28 mouse cellular contexts compared by ENCODE assay signal in the genomic region with DNA sequence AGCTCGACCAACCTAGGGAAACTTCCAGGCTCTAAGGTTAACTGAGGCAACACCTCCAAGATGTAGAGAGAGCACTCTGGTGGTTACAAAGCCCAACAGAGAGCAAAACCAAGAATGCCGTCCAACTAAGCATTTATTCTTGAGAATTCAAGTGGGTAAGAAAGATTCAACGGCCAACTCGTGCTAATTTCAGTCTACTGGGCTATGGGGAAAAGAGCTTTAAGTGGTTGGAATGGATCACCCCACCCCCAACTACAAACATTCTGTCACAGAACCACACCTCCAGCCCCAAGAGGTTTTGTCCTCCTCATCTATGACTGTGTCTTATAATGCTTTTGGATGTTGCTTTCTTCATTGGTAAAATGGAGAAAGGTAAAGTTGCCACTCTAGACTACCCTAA. TPM values are rescaled to one million over a fixed set of nuclear protein-coding genes. Genes with fewer than 3 reads are reported as not detected.
A peak's percentile ranks its signal among the peaks of the same experiment; 100 is the strongest.
DNase-seq lines count a peak whose midpoint lies in the region; ATAC-seq and TF ChIP-seq lines count a peak whose summit lies in the region.
"Had no signal": no experiment of that assay in that cellular context is flagged by ENCODE, and none has a peak within 500 bp of the region (broad histone marks: within the 10 kb centered on the region; RNA-seq: fewer than 3 reads in every experiment).

No protein-coding gene starts in this region.

- TF ChIP-seq POLR2A in myocyte (IDR thresholded peaks at IDR 0.05; ENCODE audit: insufficient read length, low read depth), result no peak

- peaks cover 26% of the 10 kb centered on the region for H3K4me1 ChIP-seq in liver, embryonic 11.5 days (replicated peaks; ENCODE audit: control insufficient read depth, insufficient read depth, low read length)
- H3K4me1 ChIP-seq in stomach, embryonic 14.5 days (ENCODE audit: control insufficient read depth, insufficient read depth, low read length), result peaks cover 16% of the 10 kb centered on the region
- no peaks in the 10 kb centered on the region for H3K4me1 ChIP-seq in stomach, postnatal 0 days (replicated peaks; ENCODE audit: control insufficient read depth, insufficient read depth)
- H3K4me1 ChIP-seq in lung, postnatal 0 days (ENCODE audit: insufficient read depth, low read depth, low read length), result peaks cover 6% of the 10 kb centered on the region; the same call in 1 of the 2 replicates

- H3K4me2 ChIP-seq in liver, embryonic 11.5 days, result peak overlapping the region; percentile 98; the same call in 1 of the 2 replicates
- H3K4me2 ChIP-seq in stomach, embryonic 14.5 days (replicated peaks; ENCODE audit: low read depth, low read length), result 0 out of 2 replicates have a peak overlapping the region, but pooled peaks have one; percentile 2
- no peak overlapping the region for H3K4me2 ChIP-seq in stomach, postnatal 0 days (replicated peaks; ENCODE audit: low read depth)
- H3K4me2 ChIP-seq in lung, postnatal 0 days (replicated peaks; ENCODE audit: low read depth, low read length), result no peak overlapping the region
- peak overlapping the region; percentile 95 for H3K4me2 ChIP-seq in myocyte (ENCODE audit: low read depth)

- H3K79me2 ChIP-seq in myocyte (ENCODE audit: control insufficient read depth, insufficient read depth), result peaks cover 19% of the 10 kb centered on the region

- H3K27ac ChIP-seq in liver, embryonic 11.5 days (ENCODE audit: low read depth, low read length), result no peak overlapping the region
- H3K27ac ChIP-seq in stomach, embryonic 14.5 days (ENCODE audit: low read length), result no peak overlapping the region
- no peak overlapping the region for H3K27ac ChIP-seq in stomach, postnatal 0 days (replicated peaks)
- peak overlapping the region; percentile 80 for H3K27ac ChIP-seq in lung, postnatal 0 days (ENCODE audit: low read length)
- H3K27ac ChIP-seq: hindbrain, embryonic 12.5 days; intestine, embryonic 15.5 days; kidney, postnatal 0 days; limb, embryonic 12.5 days; liver, embryonic 14.5 days; midbrain, embryonic 12.5 days; neural tube, embryonic 13.5 days had no signal

- no peak for DNase-seq in liver, embryonic 11.5 days (ENCODE audit: low spot score)
- no peak for DNase-seq in liver
- DNase-seq in stomach, postnatal 0 days (ENCODE audit: low spot score), result no peak
- DNase-seq in lung, postnatal 0 days (ENCODE audit: low spot score), result peak; percentile 82
- no peak for DNase-seq in layer of hippocampus, postnatal 36 days
- DNase-seq: adrenal gland, postnatal 25 days; cerebellum, adult 11-12 months; cerebellum, adult 9-11 months; gastrocnemius, adult 2 months; gastrocnemius, postnatal 36 days; heart, adult 18-20 months; heart, postnatal 36 days; kidney, adult 2 months; right cerebral cortex, postnatal 4 days; thymus, adult 18-20 months; thymus, postnatal 36 days had no signal

- H3K4me3 ChIP-seq in liver, embryonic 11.5 days (ENCODE audit: low read depth, low read length), result no peak overlapping the region
- H3K4me3 ChIP-seq in stomach, embryonic 14.5 days (ENCODE audit: low read depth, low read length), result no peak overlapping the region
- H3K4me3 ChIP-seq in stomach, postnatal 0 days (ENCODE audit: low read depth, low read length), result no peak overlapping the region
- H3K4me3 ChIP-seq in lung, postnatal 0 days (ENCODE audit: low read depth, low read length), result no peak overlapping the region
- no peak overlapping the region for H3K4me3 ChIP-seq in myocyte
- H3K4me3 ChIP-seq: intestine, embryonic 15.5 days had no signal

- no peak for TF ChIP-seq CTCF in stomach, postnatal 0 days (IDR thresholded peaks at IDR 0.05; ENCODE audit: low read depth)
- TF ChIP-seq CTCF in lung, postnatal 0 days (IDR thresholded peaks at IDR 0.05), result peak; percentile 47

- H3K27me3 ChIP-seq in liver, embryonic 11.5 days (replicated peaks; ENCODE audit: control insufficient read depth, insufficient read depth, low read length), result no peaks in the 10 kb centered on the region
- H3K27me3 ChIP-seq in stomach, embryonic 14.5 days (ENCODE audit: control insufficient read depth, insufficient read depth, low read length), result no peaks in the 10 kb centered on the region
- no peaks in the 10 kb centered on the region for H3K27me3 ChIP-seq in stomach, postnatal 0 days (ENCODE audit: control insufficient read depth, insufficient read depth, low read length)
- H3K27me3 ChIP-seq in lung, postnatal 0 days (replicated peaks; ENCODE audit: insufficient read depth, low read length), result no peaks in the 10 kb centered on the region
- no peaks in the 10 kb centered on the region for H3K27me3 ChIP-seq in myocyte (ENCODE audit: control insufficient read depth, insufficient read depth, insufficient read length)
- H3K27me3 ChIP-seq: hindbrain, embryonic 12.5 days; intestine, embryonic 15.5 days; limb, embryonic 12.5 days; midbrain, embryonic 12.5 days; neural tube, embryonic 13.5 days had no signal

- no peaks in the 10 kb centered on the region for H3K9me3 ChIP-seq in liver, embryonic 11.5 days (ENCODE audit: control insufficient read depth, low read length)
- no peaks in the 10 kb centered on the region for H3K9me3 ChIP-seq in stomach, embryonic 14.5 days (ENCODE audit: control insufficient read depth, low read depth, low read length)
- H3K9me3 ChIP-seq in stomach, postnatal 0 days (ENCODE audit: control insufficient read depth, low read length), result no peaks in the 10 kb centered on the region
- H3K9me3 ChIP-seq in lung, postnatal 0 days (ENCODE audit: low read length), result no peaks in the 10 kb centered on the region
- H3K9me3 ChIP-seq: hindbrain, embryonic 12.5 days; intestine, embryonic 15.5 days; limb, embryonic 12.5 days; midbrain, embryonic 12.5 days; neural tube, embryonic 13.5 days had no signal

- H3K36me3 ChIP-seq in liver, embryonic 11.5 days (ENCODE audit: control insufficient read depth, insufficient read depth, low read length), result peaks cover 14% of the 10 kb centered on the region
- H3K36me3 ChIP-seq in stomach, embryonic 14.5 days (ENCODE audit: control insufficient read depth, insufficient read depth, low read length), result peaks cover 27% of the 10 kb centered on the region
- H3K36me3 ChIP-seq in stomach, postnatal 0 days (ENCODE audit: control insufficient read depth, insufficient read depth, low read length), result peaks cover 15% of the 10 kb centered on the region
- H3K36me3 ChIP-seq in lung, postnatal 0 days (ENCODE audit: insufficient read depth, low read length), result peaks cover 11% of the 10 kb centered on the region; the same call in 1 of the 2 replicates
- H3K36me3 ChIP-seq in myocyte (ENCODE audit: control insufficient read depth, insufficient read depth), result peaks cover 23% of the 10 kb centered on the region

- WGBS in liver, embryonic 11.5 days, result 68% methylated on average over 4 of the region's 4 CpGs
- WGBS in stomach, embryonic 14.5 days, result 78% methylated on average over 4 of the region's 4 CpGs
- WGBS in stomach, postnatal 0 days, result 62% methylated on average over 4 of the region's 4 CpGs
- 59% methylated on average over 4 of the region's 4 CpGs for WGBS in lung, postnatal 0 days

- TF ChIP-seq EP300 in stomach, postnatal 0 days (optimal IDR thresholded peaks at IDR 0.05), result no peak
- peak; percentile 73 for TF ChIP-seq EP300 in lung, postnatal 0 days (IDR thresholded peaks at IDR 0.05)

- no peak for ATAC-seq in liver, embryonic 11.5 days (replicated peaks; ENCODE audit: low FRiP score)
- ATAC-seq in stomach, embryonic 14.5 days (ENCODE audit: insufficient number of reproducible peaks, insufficient read depth, low FRiP score, low read depth), result no peak
- no peak for ATAC-seq in stomach, postnatal 0 days (ENCODE audit: low FRiP score, low TSS enrichment)
- peak; percentile 7; the same call in 1 of the 2 replicates for ATAC-seq in lung, postnatal 0 days
- ATAC-seq: CD4-positive, CD25-positive, alpha-beta regulatory T cell, adult 4 months; forebrain, embryonic 16.5 days; hindbrain, postnatal 0 days; intestine, embryonic 15.5 days had no signal

- no peak overlapping the region for H3ac ChIP-seq in myocyte (ENCODE audit: control insufficient read depth, insufficient read length)

- H3K9ac ChIP-seq in liver, embryonic 11.5 days (ENCODE audit: low read depth, low read length), result no peak overlapping the region
- no peak overlapping the region for H3K9ac ChIP-seq in stomach, embryonic 14.5 days (replicated peaks; ENCODE audit: low read depth, low read length)
- H3K9ac ChIP-seq in stomach, postnatal 0 days (ENCODE audit: low read length), result no peak overlapping the region
- no peak overlapping the region for H3K9ac ChIP-seq in lung, postnatal 0 days (replicated peaks; ENCODE audit: low read depth)
- H3K9ac ChIP-seq: hindbrain, embryonic 12.5 days; limb, embryonic 12.5 days had no signal

RNA-seq across cellular contexts. Expression of a gene that starts 2.3 kb away (rescaled TPM):
- 107 and 114 TPM in 2 replicates for polyA plus RNA-seq in liver, embryonic 11.5 days (2014; fragmentation: Nextera tagmentation; extraction: Ambion mirVana)
- 111 and 119 TPM in 2 replicates for polyA plus RNA-seq in stomach, embryonic 14.5 days (2014; fragmentation: Nextera tagmentation; extraction: Ambion mirVana)
- polyA plus RNA-seq in stomach, postnatal 0 days (2015; fragmentation: Nextera tagmentation; extraction: Ambion mirVana), result 64.7 and 70.3 TPM in 2 replicates
- polyA plus RNA-seq in lung, postnatal 0 days (2015; fragmentation: Nextera tagmentation; extraction: Ambion mirVana), result 169 and 188 TPM in 2 replicates
- polyA plus RNA-seq in myocyte (2012; fragmentation: generic; extraction: Trizol), result 92.0 TPM
- 10 to 100 TPM; 63.2 to 64.7 TPM for total RNA-seq in layer of hippocampus, postnatal 36 days (2021)

RNA-seq across cellular contexts. Expression of a gene that starts 19.0 kb away (rescaled TPM):
- polyA plus RNA-seq in liver, embryonic 11.5 days (2014; fragmentation: Nextera tagmentation; extraction: Ambion mirVana), result 12.4 and 13.1 TPM in 2 replicates
- polyA plus RNA-seq in stomach, embryonic 14.5 days (2014; fragmentation: Nextera tagmentation; extraction: Ambion mirVana), result 17.4 and 21.6 TPM in 2 replicates
- 8.6 and 12.1 TPM in 2 replicates for polyA plus RNA-seq in stomach, postnatal 0 days (2015; fragmentation: Nextera tagmentation; extraction: Ambion mirVana)
- polyA plus RNA-seq in lung, postnatal 0 days (2015; fragmentation: Nextera tagmentation; extraction: Ambion mirVana), result 13.6 and 17.7 TPM in 2 replicates
- polyA plus RNA-seq in myocyte (2012; fragmentation: generic; extraction: Trizol), result 35.7 TPM
- total RNA-seq in layer of hippocampus, postnatal 36 days (2021), result 10 to 100 TPM; 16.0 to 18.0 TPM

RNA-seq across cellular contexts. Expression of a gene that starts 22.1 kb away (rescaled TPM):
- 15.9 and 18.5 TPM in 2 replicates for polyA plus RNA-seq in liver, embryonic 11.5 days (2014; fragmentation: Nextera tagmentation; extraction: Ambion mirVana)
- polyA plus RNA-seq in stomach, embryonic 14.5 days (2014; fragmentation: Nextera tagmentation; extraction: Ambion mirVana), result 4.6 and 5.4 TPM in 2 replicates
- polyA plus RNA-seq in stomach, postnatal 0 days (2015; fragmentation: Nextera tagmentation; extraction: Ambion mirVana), result 3.5 and 3.8 TPM in 2 replicates
- 0.84 and 1.6 TPM in 2 replicates for polyA plus RNA-seq in lung, postnatal 0 days (2015; fragmentation: Nextera tagmentation; extraction: Ambion mirVana)
- polyA plus RNA-seq in myocyte (2012; fragmentation: generic; extraction: Trizol), result 2.3 TPM
- total RNA-seq in layer of hippocampus, postnatal 36 days (2021), result 1 to 10 TPM in 1 of 2 experiments, not detected in 1; 1.3 TPM
- total RNA-seq: gastrocnemius, adult 2 months had no signal

RNA-seq across cellular contexts. Expression of a gene that starts 36.4 kb away (rescaled TPM):
- polyA plus RNA-seq in liver, embryonic 11.5 days (2014; fragmentation: Nextera tagmentation; extraction: Ambion mirVana), result 2.5 and 3.0 TPM in 2 replicates
- polyA plus RNA-seq in stomach, embryonic 14.5 days (2014; fragmentation: Nextera tagmentation; extraction: Ambion mirVana), result 2.2 and 2.3 TPM in 2 replicates
- polyA plus RNA-seq in stomach, postnatal 0 days (2015; fragmentation: Nextera tagmentation; extraction: Ambion mirVana), result 51.8 and 56.4 TPM in 2 replicates
- polyA plus RNA-seq in lung, postnatal 0 days (2015; fragmentation: Nextera tagmentation; extraction: Ambion mirVana), result 27.5 and 33.0 TPM in 2 replicates
- 9.5 TPM for polyA plus RNA-seq in myocyte (2012; fragmentation: generic; extraction: Trizol)
- total RNA-seq in layer of hippocampus, postnatal 36 days (2021), result 10 to 100 TPM; 63.6 to 69.1 TPM

Comparison
In these comparisons a context has a peak if more than half of its experiments do, and no peak if none do; other contexts are left out.
1. H3K4me2 ChIP-seq: peak in liver, embryonic 11.5 days (single experiment), stomach, embryonic 14.5 days (single experiment) and myocyte (single experiment); none in stomach, postnatal 0 days (single experiment) and lung, postnatal 0 days (single experiment).